Mouse (Mus musculus): ENCODE measurements around the gene Abhd13.
A peak's percentile ranks its signal among the peaks of the same experiment; 100 is the strongest.

Abhd13 gene

DNA sequence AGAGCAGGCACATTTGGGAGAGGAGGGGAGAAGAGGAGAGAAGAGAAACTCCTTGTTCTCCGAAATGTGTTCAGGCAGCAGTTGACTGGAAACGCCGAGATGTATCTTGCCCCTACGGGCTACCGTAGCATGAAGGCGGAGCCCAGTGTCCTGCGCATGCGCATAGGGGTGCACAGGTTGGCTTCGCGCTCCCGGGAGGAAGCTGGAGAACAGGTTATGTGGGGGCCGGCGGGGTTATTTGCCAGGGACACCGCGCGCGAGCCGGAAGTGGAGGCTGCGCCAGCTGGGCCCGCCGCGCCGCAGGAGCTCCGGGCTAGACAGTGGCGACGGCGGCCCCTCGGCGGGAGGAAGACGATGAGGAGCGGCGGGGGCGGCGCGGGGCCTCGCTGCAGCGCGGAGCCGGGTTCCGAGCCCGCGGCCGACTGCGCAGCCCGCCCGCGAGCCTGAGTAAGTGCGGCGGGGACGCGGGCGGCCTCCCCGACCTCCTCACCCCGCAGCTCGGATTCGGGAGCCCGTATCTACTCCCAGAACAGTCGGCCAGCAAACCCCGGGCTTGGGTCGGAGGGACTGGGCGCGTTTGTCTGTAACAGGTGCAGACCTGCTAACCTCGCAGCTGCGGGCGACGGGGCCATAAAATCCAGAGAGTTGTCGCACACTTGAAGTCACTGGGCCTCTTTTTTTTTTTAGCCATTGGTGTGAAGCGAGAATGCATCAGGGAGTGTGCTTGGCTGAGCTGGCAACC lies at the start of gene Abhd13, which contains the start of gene Lig4:
Gene Abhd13, plus strand, starts transcription at position 135 of the 742 bp plus-strand sequence.
Gene Lig4, minus strand, starts transcription at position 114 of the 742 bp plus-strand sequence.
- DNase-seq: peak; percentile 98

GRCm38 (mm10) chr8:9929746-9930445 lies 47.6 kb upstream of the Abhd13 start:
- DNase-seq: no peak

DNA sequence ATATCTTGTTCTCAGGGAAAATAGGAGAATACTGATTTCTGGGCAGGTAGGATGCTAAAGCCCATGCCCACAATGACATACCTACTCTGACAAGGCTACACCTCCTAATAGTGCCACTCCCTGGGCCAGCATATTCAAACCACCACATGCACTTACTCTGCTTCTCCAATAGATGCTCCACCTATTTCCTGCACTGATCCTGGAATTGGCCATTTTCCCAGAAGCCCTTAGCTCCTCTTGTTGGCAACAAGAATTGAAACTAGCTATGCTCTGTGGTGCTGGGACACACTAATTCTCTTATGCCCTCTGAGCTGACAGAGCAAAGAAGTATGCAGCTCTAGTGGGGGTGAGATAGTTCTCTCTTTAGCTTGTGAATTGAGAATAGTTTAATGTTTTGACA lies 44.8 kb upstream of the Abhd13 start:
- no peak for DNase-seq

DNA sequence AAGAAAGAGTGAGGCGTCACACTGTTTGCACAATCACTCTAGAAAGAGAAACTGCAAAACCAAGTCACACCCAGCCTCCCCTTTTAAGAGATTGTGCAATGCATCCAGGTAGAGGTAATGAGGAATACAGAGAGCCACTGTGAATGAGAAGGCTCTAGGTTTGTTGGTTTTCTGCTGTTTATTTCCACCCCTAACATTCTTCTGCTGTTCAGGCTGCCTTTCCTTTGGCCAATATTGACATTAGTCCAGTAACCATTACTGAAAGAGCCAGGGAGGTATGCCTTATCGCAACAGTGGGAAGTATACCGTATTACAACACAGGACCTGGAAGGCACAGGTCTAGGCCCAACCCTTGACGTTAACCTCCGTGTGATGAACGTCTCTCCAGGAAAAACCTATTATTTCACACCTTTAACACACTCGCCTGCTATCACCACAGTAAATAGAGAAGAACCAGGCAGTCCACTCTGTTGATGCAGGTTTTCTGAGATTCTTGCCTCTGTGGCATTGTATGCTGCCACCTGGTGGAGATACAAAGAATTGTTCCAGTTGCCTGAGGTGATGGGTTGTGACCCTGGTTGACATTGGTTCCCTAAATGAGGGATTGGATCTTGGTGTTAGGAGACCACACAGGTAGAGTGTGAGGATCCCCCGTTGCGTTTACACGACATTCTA lies 42.5 kb upstream of the Abhd13 start:
- DNase-seq: peak; percentile 41

DNA sequence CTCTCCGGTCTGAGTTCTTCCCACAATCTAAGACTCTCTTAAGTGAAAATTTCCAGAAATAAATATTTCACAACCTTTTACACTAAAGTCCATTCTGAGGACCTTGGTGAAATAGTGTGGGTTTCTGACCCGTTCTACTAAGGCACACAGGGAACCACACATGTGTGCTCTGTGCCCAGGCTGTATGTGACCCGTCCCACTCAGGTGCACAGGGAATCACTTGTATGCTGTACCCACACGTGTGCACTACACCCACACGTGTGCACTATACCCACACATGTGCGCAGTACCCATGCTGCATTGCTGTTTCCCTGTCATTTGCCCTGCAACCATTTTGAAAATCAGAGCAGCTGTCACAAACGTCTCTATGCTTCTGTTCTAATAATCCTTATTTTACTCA lies 41.9 kb upstream of the Abhd13 start:
- DNase-seq: no peak

- no peak for DNase-seq
Observed at GRCm38 (mm10) chr8:9949134-9949890, 28.2 kb upstream of the Abhd13 start.

GRCm38 (mm10) chr8:9958338-9958737 lies 19.2 kb upstream of the Abhd13 start:
- no peak for DNase-seq

DNA sequence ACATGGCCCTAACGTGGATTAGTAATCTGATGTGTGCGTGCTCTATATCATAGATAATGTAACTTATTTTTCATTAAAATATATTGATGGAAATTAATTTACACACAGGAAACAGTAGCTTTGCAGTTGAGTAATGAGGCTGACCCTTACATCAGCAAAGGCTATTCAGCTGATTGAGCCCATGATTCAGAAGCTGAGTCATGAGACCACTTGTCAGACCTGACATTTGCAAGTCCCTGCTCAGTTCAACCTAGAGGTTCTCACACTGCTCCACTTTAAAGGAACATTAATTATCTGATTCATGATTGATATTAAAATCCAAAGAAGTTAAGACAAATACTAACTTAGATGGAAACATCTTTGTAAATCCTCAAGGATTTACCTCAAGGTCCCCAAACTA lies 17.6 kb upstream of the Abhd13 start:
- no peak for DNase-seq

DNA sequence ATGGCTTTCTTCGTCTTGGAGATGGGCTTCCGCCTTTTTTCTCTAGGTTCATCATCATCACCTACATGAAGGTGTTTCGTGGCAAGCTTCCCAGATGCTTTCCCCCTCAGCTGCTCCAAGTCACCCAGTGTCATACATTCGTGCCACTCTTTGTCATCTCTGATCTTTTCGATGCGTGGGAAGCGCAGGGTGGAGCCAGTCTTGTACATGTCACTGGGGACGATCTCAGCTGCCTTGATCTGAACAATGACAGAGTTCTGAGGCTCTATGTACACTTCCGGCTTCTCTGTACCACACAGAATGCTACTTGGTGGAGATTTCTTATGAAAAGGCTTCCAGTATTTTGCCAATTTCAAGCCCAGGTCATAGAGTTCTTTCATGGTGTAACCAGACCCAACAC lies 5.6 kb upstream of the Abhd13 start:
- no peak for DNase-seq

- DNase-seq: no peak
Observed at GRCm38 (mm10) chr8:9975276-9975675, 2.2 kb upstream of the Abhd13 start.

DNA sequence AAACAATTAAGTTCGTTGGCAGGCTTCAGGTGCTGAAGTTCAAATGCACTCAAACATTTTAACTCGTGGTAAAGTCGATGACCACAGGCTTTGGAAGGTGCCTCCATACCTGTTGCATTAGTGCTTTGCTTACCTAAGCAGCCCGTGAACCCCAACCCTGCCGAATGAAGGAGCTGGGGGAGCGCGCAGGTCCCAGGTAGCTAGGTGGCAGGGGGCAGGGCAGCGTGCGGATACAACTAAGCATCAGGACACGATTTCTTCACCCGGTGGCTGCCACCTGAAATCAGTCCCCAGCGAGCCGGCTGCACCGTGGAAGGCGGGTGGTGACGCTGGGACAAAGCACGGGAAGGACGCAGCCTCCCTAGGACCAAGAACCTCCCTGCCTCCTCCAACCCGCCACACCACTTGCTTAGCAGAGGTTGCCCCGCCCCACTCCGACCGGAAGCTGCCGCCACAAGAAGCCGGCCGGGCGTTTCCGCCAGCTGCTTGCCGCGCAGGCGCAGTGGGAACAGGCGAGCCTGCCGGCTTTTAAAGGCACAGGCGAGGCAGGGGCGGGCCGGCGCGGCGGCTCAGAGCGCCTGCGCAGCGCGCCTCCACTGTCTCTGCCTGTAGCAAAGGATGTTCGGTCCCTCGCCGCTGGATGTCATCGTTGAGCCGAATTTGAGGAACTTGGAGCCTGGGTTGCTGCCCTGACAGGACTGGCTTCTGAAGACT lies 1.5 kb upstream of the Abhd13 start:
- peak; percentile 98 for DNase-seq

- DNase-seq: peak; percentile 20
Observed at GRCm38 (mm10) chr8:9977016-9977415, 491 bp upstream of the Abhd13 start.

GRCm38 (mm10) chr8:9978475-9979230 lies 1.1 kb downstream of the Abhd13 start:
- DNase-seq: peak; percentile 21

DNA sequence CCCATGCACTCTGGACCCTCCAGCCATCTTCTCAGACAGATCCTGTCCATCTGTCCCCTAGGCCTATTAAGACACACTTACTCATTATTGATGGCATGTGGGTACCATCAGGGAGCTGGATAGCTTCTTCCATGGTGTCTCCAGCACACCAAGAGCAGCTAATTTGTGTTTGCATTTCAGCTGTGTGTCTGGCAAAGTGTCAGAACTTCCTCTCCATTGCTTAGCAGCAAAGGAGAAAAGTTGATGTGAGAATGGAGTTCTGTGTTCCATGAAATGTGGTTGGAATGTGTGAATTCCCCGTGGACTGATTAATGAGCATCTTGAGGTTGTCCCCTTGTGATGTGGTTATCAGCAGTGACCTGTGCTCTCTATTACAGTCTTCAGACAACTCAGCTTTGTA lies 2.2 kb downstream of the Abhd13 start:
- no peak for DNase-seq

DNA sequence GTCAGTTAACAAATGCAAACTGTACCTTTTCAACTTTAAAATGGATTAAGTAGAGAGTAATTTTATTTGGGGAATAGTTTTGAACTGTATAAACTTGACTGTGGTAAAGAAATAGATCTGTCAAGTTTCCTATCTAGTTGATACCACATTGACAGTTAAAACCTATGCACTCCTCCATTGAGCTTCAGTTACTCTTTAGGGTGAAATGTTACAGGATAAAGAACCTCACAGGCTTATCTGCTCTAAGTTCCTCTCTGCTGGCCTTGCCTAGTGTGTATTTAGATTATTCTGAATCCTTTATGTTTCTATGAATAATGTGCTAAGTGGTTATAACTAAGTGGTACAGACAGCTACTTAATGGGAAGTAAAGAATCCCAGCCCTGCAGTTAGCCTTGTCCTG lies 2.7 kb downstream of the Abhd13 start:
- no peak for DNase-seq

GRCm38 (mm10) chr8:10004115-10004514 lies 26.6 kb downstream of the Abhd13 start:
- no peak for DNase-seq

DNA sequence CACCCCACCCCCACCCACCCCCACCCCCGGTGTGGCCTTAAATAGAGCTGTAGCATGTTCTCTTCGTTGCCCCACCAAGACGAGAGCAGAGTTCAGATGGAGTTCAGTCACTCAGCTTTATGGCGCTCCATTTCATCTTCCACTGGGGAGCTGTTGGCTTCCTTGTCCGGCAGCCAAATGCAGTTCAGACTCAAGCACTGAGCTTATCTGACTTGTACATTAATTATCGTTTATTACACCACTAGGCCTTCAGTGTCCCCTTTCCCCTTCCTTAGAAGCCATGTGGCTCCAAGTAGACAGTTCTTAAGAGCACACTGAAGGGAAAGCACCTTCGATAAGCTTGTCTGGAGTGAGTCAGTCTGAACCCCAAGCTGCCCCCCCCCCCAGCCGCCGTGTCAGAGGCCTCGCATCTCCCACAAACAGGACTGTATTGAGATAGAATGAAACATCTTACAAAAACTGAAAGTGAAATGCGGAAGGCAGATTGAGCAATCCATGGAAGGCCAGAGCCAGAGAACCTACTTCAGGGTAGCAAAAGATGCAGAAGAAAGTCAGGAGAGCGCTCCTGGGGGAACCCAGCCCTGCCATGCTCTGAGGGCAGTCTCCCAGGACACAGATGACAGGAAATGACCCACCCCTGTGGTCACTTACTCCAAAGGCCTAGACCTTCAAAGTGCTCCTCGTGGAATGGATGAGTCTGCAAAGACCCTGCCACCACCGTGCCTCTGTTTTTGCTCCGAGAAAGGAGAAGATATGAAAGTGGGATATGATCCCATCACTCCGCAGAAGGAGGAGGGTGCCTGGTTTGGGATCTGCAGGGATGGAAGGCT lies 28.9 kb downstream of the Abhd13 start, which contains the start of gene Tnfsf13b:
Gene Tnfsf13b, plus strand, starts transcription at position 312 of the 830 bp plus-strand sequence.
- DNase-seq: no peak

DNA sequence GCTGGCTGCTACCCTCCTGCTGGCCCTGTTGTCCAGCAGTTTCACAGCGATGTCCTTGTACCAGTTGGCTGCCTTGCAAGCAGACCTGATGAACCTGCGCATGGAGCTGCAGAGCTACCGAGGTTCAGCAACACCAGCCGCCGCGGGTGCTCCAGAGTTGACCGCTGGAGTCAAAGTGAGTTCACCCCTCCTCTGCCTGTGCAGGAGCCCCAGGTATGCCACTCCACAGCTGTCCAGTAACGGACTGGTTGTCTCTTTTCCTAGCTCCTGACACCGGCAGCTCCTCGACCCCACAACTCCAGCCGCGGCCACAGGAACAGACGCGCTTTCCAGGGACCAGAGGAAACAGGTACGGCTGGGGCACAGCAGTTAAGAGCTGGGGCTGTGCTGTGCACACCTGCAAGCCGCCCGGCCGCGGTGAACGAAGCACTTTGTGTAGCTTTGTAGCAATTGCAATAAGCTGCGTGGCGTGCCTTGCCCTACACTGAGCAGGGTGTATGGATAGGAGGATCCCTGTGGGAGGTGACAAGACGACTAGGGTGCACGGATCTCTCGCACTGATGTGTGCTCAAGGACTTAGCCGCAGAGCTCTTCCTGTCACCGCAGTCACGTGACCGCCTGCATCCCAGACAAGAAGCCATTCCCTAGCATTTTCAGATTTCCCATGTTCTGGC lies 29.6 kb downstream of the Abhd13 start:
- DNase-seq: peak; percentile 24

GRCm38 (mm10) chr8:10007660-10008028 lies 30.1 kb downstream of the Abhd13 start:
- no peak for DNase-seq

- no peak for DNase-seq
Observed at GRCm38 (mm10) chr8:10016252-10016651, 38.7 kb downstream of the Abhd13 start.

All from cerebellum, adult 11 months (tissue).